Mouse (Mus musculus) small intestine, adult 2 months (tissue): ENCODE results near the gene Plxdc2.

Experiments used
- CTCF ChIP-seq: fragments of 200-500 bp; IDR thresholded peaks from 2 replicates; pipeline ENCODE4 v1.5.1; 2012; ENCODE audit warnings: low read depth, mild to moderate bottlenecking, control low read depth, inconsistent platforms, low read length, moderate library complexity, mixed read lengths; ENCODE audit not compliant: insufficient replicate concordance, insufficient read length; ENCODE audit errors: extremely low read depth
- POLR2A ChIP-seq: fragments of 200-500 bp; IDR thresholded peaks from 2 replicates; pipeline ENCODE4 v1.6.1; 2012; ENCODE audit warnings: low read depth, mild to moderate bottlenecking, control low read depth, inconsistent platforms, low read length, moderate library complexity

- TF ChIP-seq CTCF (no peak), POLR2A (no peak)
Observed at GRCm38 (mm10) chr2:16576566-16576965, 220.5 kb downstream of the Plxdc2 start.
